Mouse (Mus musculus): ENCODE measurements around the gene Nkd2. TPM values are rescaled to one million over a fixed set of nuclear protein-coding genes. Genes with fewer than 3 reads are reported as not detected.

Gene Nkd2
- polyA plus RNA-seq, 1 experiment from 2014 or later, result 4.7 TPM

GRCm38 (mm10) chr13:73792176-73792575, 55.3 kb downstream of the Nkd2 start:
- no peak for TF ChIP-seq EP300 (optimal IDR thresholded peaks at IDR 0.05)
- TF ChIP-seq CTCF (IDR thresholded peaks at IDR 0.05; ENCODE audit: low read depth), result no peak
- Histone ChIP-seq H3K27me3 (ENCODE audit: control insufficient read depth, insufficient read depth, low read length) (no peaks in the 10 kb centered on the region), H3K4me2 (replicated peaks; ENCODE audit: low read depth) (no peak overlapping the region), H3K36me3 (ENCODE audit: control insufficient read depth, insufficient read depth, low read length) (peaks cover 9% of the 10 kb centered on the region; the same call in 1 of the 2 replicates), H3K4me3 (ENCODE audit: low read depth, low read length) (no peak overlapping the region), H3K4me1 (replicated peaks; ENCODE audit: control insufficient read depth, insufficient read depth) (no peaks in the 10 kb centered on the region), H3K9me3 (ENCODE audit: control insufficient read depth, low read length) (no peaks in the 10 kb centered on the region), H3K27ac (replicated peaks) (no peak overlapping the region), H3K9ac (ENCODE audit: low read length) (no peak overlapping the region)
- WGBS, result 88% methylated on average over 4 of the region's 4 CpGs
- DNase-seq (ENCODE audit: low spot score), result no peak
- no peak for ATAC-seq (ENCODE audit: low FRiP score, low TSS enrichment)

- no peak overlapping the region for H3K4me3 ChIP-seq (ENCODE audit: low read depth, low read length)
- DNase-seq (ENCODE audit: low spot score) (no peak), ATAC-seq (ENCODE audit: low FRiP score, low TSS enrichment) (no peak)
- TF ChIP-seq EP300 (optimal IDR thresholded peaks at IDR 0.05), result no peak
- TF ChIP-seq CTCF (IDR thresholded peaks at IDR 0.05; ENCODE audit: low read depth), result no peak
- no peak overlapping the region for H3K4me2 ChIP-seq (replicated peaks; ENCODE audit: low read depth)
- no peaks in the 10 kb centered on the region for H3K27me3 ChIP-seq (ENCODE audit: control insufficient read depth, insufficient read depth, low read length)
- H3K36me3 ChIP-seq (ENCODE audit: control insufficient read depth, insufficient read depth, low read length), result no peaks in the 10 kb centered on the region
- H3K4me1 ChIP-seq (replicated peaks; ENCODE audit: control insufficient read depth, insufficient read depth), result no peaks in the 10 kb centered on the region
- H3K9me3 ChIP-seq (ENCODE audit: control insufficient read depth, low read length), result no peaks in the 10 kb centered on the region
- H3K27ac ChIP-seq (replicated peaks), result no peak overlapping the region
- WGBS, result 57% methylated on average over 5 of the region's 5 CpGs
- H3K9ac ChIP-seq (ENCODE audit: low read length), result no peak overlapping the region
Measured at GRCm38 (mm10) chr13:73782486-73782885, 64.9 kb downstream of the Nkd2 start.

- DNase-seq (ENCODE audit: low spot score) (no peak), ATAC-seq (ENCODE audit: low FRiP score, low TSS enrichment) (no peak)
- Histone ChIP-seq H3K9me3 (ENCODE audit: control insufficient read depth, low read length) (no peaks in the 10 kb centered on the region), H3K9ac (ENCODE audit: low read length) (no peak overlapping the region), H3K4me2 (replicated peaks; ENCODE audit: low read depth) (no peak overlapping the region), H3K4me3 (ENCODE audit: low read depth, low read length) (no peak overlapping the region), H3K27ac (replicated peaks) (no peak overlapping the region), H3K36me3 (ENCODE audit: control insufficient read depth, insufficient read depth, low read length) (peaks cover 2% of the 10 kb centered on the region; the same call in 1 of the 2 replicates), H3K4me1 (replicated peaks; ENCODE audit: control insufficient read depth, insufficient read depth) (no peaks in the 10 kb centered on the region), H3K27me3 (ENCODE audit: control insufficient read depth, insufficient read depth, low read length) (no peaks in the 10 kb centered on the region)
- 82% methylated on average over 3 of the region's 3 CpGs for WGBS
- TF ChIP-seq EP300 (optimal IDR thresholded peaks at IDR 0.05) (no peak), CTCF (IDR thresholded peaks at IDR 0.05; ENCODE audit: low read depth) (no peak)
Measured at GRCm38 (mm10) chr13:73777578-73777977, 69.9 kb downstream of the Nkd2 start.

- DNase-seq (ENCODE audit: low spot score) (no peak), ATAC-seq (ENCODE audit: low FRiP score, low TSS enrichment) (no peak)
- H3K4me2 ChIP-seq (replicated peaks; ENCODE audit: low read depth), result no peak overlapping the region
- TF ChIP-seq EP300 (optimal IDR thresholded peaks at IDR 0.05) (no peak), CTCF (IDR thresholded peaks at IDR 0.05; ENCODE audit: low read depth) (no peak)
- no peak overlapping the region for H3K9ac ChIP-seq (ENCODE audit: low read length)
- H3K9me3 ChIP-seq (ENCODE audit: control insufficient read depth, low read length), result no peaks in the 10 kb centered on the region
- no peaks in the 10 kb centered on the region for H3K27me3 ChIP-seq (ENCODE audit: control insufficient read depth, insufficient read depth, low read length)
- no peak overlapping the region for H3K27ac ChIP-seq (replicated peaks)
- peaks cover 2% of the 10 kb centered on the region; the same call in 1 of the 2 replicates for H3K36me3 ChIP-seq (ENCODE audit: control insufficient read depth, insufficient read depth, low read length)
- 0 out of 2 replicates have a peak, but pooled peaks cover 2% of the 10 kb centered on the region for H3K4me1 ChIP-seq (replicated peaks; ENCODE audit: control insufficient read depth, insufficient read depth)
- 67% methylated on average over 4 of the region's 4 CpGs for WGBS
- H3K4me3 ChIP-seq (ENCODE audit: low read depth, low read length), result no peak overlapping the region
Measured at GRCm38 (mm10) chr13:73775786-73776185, 71.6 kb downstream of the Nkd2 start.

- no peaks in the 10 kb centered on the region for H3K9me3 ChIP-seq (ENCODE audit: control insufficient read depth, low read length)
- peaks cover 2% of the 10 kb centered on the region; the same call in 1 of the 2 replicates for H3K36me3 ChIP-seq (ENCODE audit: control insufficient read depth, insufficient read depth, low read length)
- H3K9ac ChIP-seq (ENCODE audit: low read length), result no peak overlapping the region
- TF ChIP-seq CTCF (IDR thresholded peaks at IDR 0.05; ENCODE audit: low read depth), result no peak
- TF ChIP-seq EP300 (optimal IDR thresholded peaks at IDR 0.05), result no peak
- 47% methylated on average over 4 of the region's 4 CpGs for WGBS
- 0 out of 2 replicates have a peak overlapping the region, but pooled peaks have one; percentile 53 for H3K27ac ChIP-seq (replicated peaks)
- no peak overlapping the region for H3K4me3 ChIP-seq (ENCODE audit: low read depth, low read length)
- H3K4me2 ChIP-seq (replicated peaks; ENCODE audit: low read depth), result no peak overlapping the region
- peak; percentile 59 for DNase-seq (ENCODE audit: low spot score)
- H3K27me3 ChIP-seq (ENCODE audit: control insufficient read depth, insufficient read depth, low read length), result no peaks in the 10 kb centered on the region
- 0 out of 2 replicates have a peak, but pooled peaks cover 2% of the 10 kb centered on the region for H3K4me1 ChIP-seq (replicated peaks; ENCODE audit: control insufficient read depth, insufficient read depth)
- ATAC-seq (ENCODE audit: low FRiP score, low TSS enrichment), result peak; percentile 64
Measured at GRCm38 (mm10) chr13:73773519-73774205, 73.8 kb downstream of the Nkd2 start.

GRCm38 (mm10) chr13:73772655-73773054, 74.8 kb downstream of the Nkd2 start:
- 37% methylated on average over 2 of the region's 2 CpGs for WGBS
- Histone ChIP-seq H3K9ac (ENCODE audit: low read length) (no peak overlapping the region), H3K4me1 (replicated peaks; ENCODE audit: control insufficient read depth, insufficient read depth) (0 out of 2 replicates have a peak, but pooled peaks cover 2% of the 10 kb centered on the region), H3K4me3 (ENCODE audit: low read depth, low read length) (no peak overlapping the region), H3K9me3 (ENCODE audit: control insufficient read depth, low read length) (no peaks in the 10 kb centered on the region), H3K36me3 (ENCODE audit: control insufficient read depth, insufficient read depth, low read length) (peaks cover 2% of the 10 kb centered on the region; the same call in 1 of the 2 replicates), H3K27ac (replicated peaks) (peak overlapping the region; percentile 53), H3K4me2 (replicated peaks; ENCODE audit: low read depth) (no peak overlapping the region), H3K27me3 (ENCODE audit: control insufficient read depth, insufficient read depth, low read length) (no peaks in the 10 kb centered on the region)
- DNase-seq (ENCODE audit: low spot score) (peak; percentile 55), ATAC-seq (ENCODE audit: low FRiP score, low TSS enrichment) (peak; percentile 19)
- peak; percentile 63 for TF ChIP-seq CTCF (IDR thresholded peaks at IDR 0.05; ENCODE audit: low read depth)
- TF ChIP-seq EP300 (optimal IDR thresholded peaks at IDR 0.05), result no peak

Data from stomach, postnatal 0 days (tissue).